Mouse (Mus musculus) megakaryocyte, embryonic 14.5 days (primary cell): Measurements from ENCODE around the gene Clca3a2.

ENCODE experiments used
- FLI1 ChIP-seq: IDR thresholded peaks from 2 replicates; pipeline ENCODE4 v1.6.1; 2012; ENCODE audit warnings: low read length, inconsistent platforms, mixed read lengths
- GATA1 ChIP-seq: IDR thresholded peaks from 3 replicates; pipeline ENCODE4 v1.6.1; 2012; ENCODE audit warnings: mixed read lengths, low read length, inconsistent platforms, borderline replicate concordance

- TF ChIP-seq GATA1 (no peak), FLI1 (no peak)
These were observed 66.2 kb downstream of the Clca3a2 start for GRCm38 (mm10) chr3:144753120-144753519.
